Mouse (Mus musculus) frontal cortex, postnatal 36 days (tissue): ENCODE data around the gene Sell.
"Not testable (repeated sequence)": the region's sequence is repeated elsewhere in the genome, so short reads cannot be mapped to it uniquely, and the experiment has no call there.

ENCODE experiments used
- DNase-seq, 2 experiments: peaks; one replicate each; pipeline ENCODE4 v3.0.0; 2022; ENCODE audit warnings: low spot score in 2 of 2

Gene Sell

GRCm38 (mm10) chr1:164061925-164062324 lies at the start of gene Sell:
TSS of gene Sell (plus strand) at chr1:164061982.
- no peak for DNase-seq

- no peak for DNase-seq
These were observed 47.2 kb upstream of the Sell start for GRCm38 (mm10) chr1:164014616-164015015.

DNA sequence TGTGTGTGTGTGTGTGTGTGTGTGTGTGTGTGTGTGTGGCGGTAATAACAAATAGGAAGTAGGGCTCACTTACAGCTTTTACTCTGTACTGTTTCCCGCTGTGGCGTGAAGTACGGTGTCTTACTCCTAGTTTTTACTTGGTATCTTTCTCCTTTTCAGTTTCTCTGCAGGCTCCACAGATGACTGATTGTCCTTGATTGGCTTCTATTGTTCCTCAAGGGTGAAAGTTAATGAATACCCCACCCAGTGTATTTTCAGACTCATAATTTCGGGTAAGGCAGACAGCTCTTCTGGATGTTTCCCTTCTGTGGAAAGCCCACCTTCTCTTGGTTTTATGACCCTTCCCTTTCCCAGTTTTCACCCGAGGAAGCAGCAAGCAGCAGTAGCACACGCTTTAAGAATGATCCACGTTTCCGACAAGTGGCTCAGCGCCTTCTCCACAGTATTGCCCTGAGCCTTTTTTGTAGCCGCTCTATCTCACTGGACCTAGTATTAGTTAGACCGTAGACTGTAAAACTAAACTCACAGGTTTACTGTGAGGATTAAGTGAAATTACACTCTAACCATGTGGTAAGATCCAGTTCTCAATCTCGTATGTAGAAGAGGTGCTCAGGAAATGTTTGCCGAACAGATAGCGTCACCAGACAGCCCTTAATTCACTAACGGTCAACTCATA lies 43.4 kb upstream of the Sell start:
- DNase-seq, result no peak

- DNase-seq, result no peak
These were observed 42.0 kb upstream of the Sell start for GRCm38 (mm10) chr1:164019789-164020188.

DNA sequence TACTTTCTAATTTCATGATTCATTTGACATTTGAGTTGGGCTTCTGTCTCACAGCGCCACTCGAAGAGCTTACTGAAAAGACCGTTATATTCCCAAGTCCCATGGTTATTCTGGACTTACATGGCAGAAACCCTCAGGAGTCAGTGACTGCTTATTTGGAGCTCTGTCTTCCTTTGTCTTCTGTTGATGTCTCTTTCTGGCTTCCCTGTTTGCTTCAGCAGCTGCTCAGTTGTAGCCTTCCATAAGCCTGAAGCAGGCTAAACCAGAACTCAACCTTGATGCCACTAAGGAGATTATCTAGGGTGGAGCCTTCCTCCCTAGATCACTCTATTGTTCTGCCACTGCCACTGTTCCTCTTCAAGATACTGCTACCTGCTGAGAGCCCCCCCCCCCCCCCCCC lies 41.0 kb upstream of the Sell start:
- DNase-seq, result not testable (repeated sequence)

DNA sequence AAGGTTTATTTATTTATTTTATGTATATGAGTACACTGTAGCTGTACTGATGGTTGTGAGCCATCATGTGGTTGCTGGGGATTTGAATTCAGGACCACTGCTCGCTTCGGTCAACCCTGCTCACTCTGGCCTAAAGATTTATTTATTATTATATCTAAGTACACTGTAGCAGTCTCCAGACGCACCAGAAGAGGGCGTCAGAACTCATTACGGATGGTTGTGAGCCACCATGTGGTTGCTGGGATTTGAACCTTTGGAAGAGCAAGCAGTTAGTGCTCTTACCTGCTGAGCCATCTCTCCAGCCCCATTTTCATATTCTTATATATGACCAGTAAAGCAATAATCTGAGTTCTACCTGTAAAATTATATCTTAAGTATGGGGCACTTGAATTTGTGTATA lies 39.7 kb upstream of the Sell start:
- not testable (repeated sequence) for DNase-seq

DNA sequence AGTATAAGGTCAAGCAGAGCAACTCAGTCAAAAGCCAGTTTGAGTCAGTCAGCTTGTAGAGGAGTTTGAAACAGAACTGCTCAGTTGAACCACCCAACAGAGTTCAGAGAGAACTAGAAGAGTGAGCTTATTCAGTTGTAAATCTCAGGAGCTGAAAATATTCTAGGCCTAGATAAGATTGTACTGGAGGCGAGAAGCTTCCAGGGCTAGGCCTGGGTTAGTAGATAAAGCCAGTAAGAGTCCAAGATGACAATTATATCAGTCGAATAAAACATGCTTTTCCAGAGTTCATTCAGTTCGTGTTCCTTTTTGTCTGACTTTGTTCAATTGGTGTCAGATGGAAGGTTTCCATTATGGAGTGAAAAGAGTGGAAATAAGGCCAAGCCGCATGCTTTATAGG lies 36.1 kb upstream of the Sell start:
- no peak for DNase-seq

DNA sequence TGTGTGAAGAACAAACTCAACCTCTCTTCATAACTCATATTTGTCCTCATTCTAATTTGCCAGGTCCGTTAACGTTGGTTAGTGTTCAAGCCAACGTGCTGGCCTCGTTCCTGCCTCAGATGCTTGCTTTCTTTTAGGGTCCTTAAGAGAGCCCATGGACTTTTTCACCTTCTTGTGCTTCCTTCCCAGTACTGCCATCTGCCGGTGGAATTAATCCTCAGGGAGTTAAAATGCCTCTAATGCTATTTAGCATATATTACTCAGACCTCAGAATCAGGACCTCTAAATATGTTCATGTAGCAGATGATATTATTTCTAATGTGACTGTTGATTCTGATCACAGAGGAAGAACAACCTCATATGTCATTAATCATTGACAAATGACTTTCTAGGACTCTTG lies 34.4 kb upstream of the Sell start:
- DNase-seq, result peak in 1 of 2 experiments; percentile 3

DNA sequence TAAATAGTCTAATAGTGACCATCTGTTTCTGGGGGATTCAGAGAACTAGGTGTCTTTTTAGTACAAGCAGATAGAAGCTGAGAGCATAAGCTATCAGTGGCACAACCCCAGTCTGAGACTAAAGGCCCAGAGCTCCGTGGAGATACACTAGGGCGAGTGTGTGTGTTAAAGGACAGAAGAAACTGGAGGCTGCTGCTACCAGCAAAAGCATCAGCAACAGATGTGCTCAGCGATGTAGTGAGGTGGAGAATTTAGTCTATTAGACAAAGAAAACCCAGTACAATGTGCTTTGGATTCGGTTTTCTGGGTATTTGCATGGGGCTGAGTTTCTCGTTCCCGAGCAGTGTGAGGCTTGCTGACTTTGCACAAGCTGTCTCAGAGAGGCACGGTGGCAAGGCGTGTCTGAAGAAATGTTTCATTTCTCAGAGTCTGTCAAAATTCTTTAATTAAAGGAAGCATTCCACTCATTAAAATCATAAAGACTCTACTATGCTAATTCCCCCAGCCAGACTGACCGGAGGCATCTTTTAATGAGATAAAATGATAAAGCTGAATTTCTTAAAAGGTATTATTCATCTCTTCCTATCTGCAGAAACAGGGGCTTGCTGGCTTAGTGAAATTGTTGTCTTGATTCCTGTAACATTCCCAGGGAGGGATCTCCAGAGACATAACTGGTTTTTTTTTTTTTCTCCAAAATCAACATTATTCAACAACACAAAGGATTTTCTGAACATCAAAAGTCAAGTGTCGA lies 21.2 kb upstream of the Sell start:
- DNase-seq, result no peak

GRCm38 (mm10) chr1:164043549-164043948 lies 18.2 kb upstream of the Sell start:
- no peak for DNase-seq

GRCm38 (mm10) chr1:164047934-164048333 lies 13.8 kb upstream of the Sell start, which contains the start of gene Sele:
TSS of gene Sele (plus strand) at chr1:164048234.
- DNase-seq, result no peak

GRCm38 (mm10) chr1:164053561-164053960 lies 8.2 kb upstream of the Sell start:
- no peak for DNase-seq

DNA sequence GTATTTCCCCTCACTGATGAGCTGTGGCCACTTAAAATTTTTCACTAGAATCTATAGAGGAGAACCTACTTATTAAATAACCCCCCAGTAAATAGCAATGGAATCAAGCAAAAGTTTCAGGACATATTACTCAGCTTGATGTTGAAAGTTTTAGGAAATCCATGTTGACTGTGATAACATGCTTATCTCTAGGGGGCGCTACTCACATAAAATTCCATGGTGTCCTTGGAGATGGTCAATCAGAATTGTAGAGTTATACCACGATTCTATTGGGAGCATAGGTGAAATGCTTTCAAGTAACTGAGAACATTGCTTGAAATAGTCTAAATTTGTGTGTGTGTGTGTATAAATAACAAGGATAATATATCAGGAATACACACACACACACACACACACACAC lies 7.0 kb upstream of the Sell start:
- no peak for DNase-seq

GRCm38 (mm10) chr1:164060071-164060470 lies 1.7 kb upstream of the Sell start:
- no peak for DNase-seq

- peak in 1 of 2 experiments; percentile 4 for DNase-seq
These were observed 504 bp upstream of the Sell start for GRCm38 (mm10) chr1:164061278-164061677.

DNA sequence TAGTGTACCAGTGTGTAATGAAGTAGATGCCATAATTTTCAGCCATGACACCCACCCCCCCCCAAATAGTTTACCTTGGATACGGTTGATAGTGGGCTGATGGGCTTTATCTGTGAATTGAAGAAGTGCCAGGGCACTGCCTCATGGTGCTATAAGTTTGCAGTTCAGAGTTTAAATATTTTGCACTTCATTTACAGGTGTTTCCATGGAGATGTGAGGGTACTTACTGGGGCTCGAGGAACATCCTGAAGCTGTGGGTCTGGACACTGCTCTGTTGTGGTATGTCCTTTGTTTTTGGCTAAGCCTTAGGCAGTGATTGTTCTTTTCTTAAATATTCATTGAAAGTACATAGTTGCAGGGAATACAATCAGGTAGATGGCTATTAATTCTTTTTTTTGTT lies 1.1 kb downstream of the Sell start:
- DNase-seq, result no peak

DNA sequence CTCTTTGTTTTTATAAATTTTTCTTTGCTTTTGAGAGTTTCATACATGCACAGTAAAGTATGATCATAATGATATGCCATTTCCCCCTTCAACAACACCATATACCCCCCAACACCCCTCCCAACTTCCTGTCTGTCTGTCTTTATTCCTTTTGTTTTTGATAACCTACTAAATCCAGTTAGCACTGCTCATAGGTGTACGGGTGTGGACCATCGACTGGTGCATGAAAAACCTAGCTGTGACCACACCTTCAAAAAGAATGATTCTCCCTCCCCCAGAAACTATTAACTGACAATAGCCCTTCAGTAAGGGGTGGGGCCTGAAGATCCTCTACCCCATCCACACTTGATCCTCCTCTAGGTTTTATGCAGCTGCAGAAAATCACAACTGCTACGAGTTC lies 2.0 kb downstream of the Sell start:
- no peak for DNase-seq

- no peak for DNase-seq
These were observed 7.5 kb downstream of the Sell start for GRCm38 (mm10) chr1:164069261-164069660.

DNA sequence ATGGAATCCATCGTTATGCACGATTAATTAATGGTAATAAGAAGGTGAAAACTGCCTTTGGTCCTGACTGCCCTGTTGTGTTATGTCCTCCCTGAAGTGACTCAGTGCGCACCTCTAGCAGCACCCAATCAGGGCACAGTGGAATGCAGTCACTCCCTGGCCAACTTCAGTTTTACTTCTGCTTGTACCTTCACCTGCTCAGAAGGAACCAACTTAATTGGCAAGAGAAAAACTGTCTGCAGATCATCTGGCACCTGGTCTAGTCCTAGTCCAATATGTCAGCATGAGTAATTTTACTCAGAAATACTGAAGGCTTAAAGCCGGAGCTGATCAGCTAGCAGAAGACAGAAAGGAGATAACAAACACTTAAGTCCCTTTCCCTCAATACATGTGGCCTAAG lies 8.7 kb downstream of the Sell start:
- no peak for DNase-seq

GRCm38 (mm10) chr1:164071111-164071510 lies 9.3 kb downstream of the Sell start:
- no peak for DNase-seq

DNA sequence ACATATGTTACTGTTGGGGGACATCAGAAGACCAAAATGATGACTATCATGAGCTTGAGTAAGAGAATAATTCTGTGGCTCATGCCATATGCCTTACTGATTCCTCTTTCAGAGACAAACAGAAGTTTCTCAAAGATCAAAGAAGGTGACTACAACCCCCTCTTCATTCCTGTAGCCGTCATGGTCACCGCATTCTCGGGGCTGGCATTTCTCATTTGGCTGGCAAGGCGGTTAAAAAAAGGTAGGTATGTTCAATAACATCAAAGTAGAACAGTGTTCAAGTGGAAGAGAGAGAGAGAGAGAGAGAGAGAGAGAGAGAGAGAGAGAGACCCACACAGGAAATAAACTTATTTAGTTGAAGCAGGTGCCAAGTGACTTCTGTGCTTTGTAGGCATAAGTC lies 10.2 kb downstream of the Sell start:
- no peak for DNase-seq

- DNase-seq, result no peak
These were observed 11.3 kb downstream of the Sell start for GRCm38 (mm10) chr1:164073091-164073490.

GRCm38 (mm10) chr1:164073803-164074202 lies 12.0 kb downstream of the Sell start:
- DNase-seq, result no peak
